Mouse (Mus musculus): ENCODE data around the gene Skida1. TPM values are rescaled to one million over a fixed set of nuclear protein-coding genes. Genes with fewer than 3 reads are reported as not detected.

The Skida1 gene
- polyA plus RNA-seq, 1 experiment from 2014 or later = 0.15 TPM

GRCm38 (mm10) chr2:18071947-18072346, 23.1 kb upstream of the Skida1 start:
- no peaks in the 10 kb centered on the region for H3K9me3 ChIP-seq (ENCODE audit: low read length)
- DNase-seq (no peak), ATAC-seq (no peak)
- H3K27ac ChIP-seq (ENCODE audit: low read depth) = no peak overlapping the region
- no peak overlapping the region for H3K4me2 ChIP-seq (ENCODE audit: low read depth, low read length)
- H3K27me3 ChIP-seq (ENCODE audit: insufficient read depth, low read length) = no peaks in the 10 kb centered on the region
- no peak overlapping the region for H3K4me3 ChIP-seq (ENCODE audit: low read depth, low read length)
- H3K4me1 ChIP-seq (ENCODE audit: insufficient read depth) = peaks cover 8% of the 10 kb centered on the region
- peaks cover 39% of the 10 kb centered on the region for H3K36me3 ChIP-seq (replicated peaks; ENCODE audit: insufficient read depth, low read length)
- no peak overlapping the region for H3K9ac ChIP-seq (replicated peaks)
- WGBS (ENCODE audit: insufficient replicate concordance) = 75% methylated on average over 2 of the region's 2 CpGs
- TF ChIP-seq EP300 (IDR thresholded peaks at IDR 0.05; ENCODE audit: low read depth) (no peak), CTCF (IDR thresholded peaks at IDR 0.05; ENCODE audit: low read depth) (no peak)

GRCm38 (mm10) chr2:18068071-18068796, 19.4 kb upstream of the Skida1 start:
- Histone ChIP-seq H3K9me3 (ENCODE audit: low read length) (no peaks in the 10 kb centered on the region), H3K27me3 (ENCODE audit: insufficient read depth, low read length) (no peaks in the 10 kb centered on the region), H3K36me3 (replicated peaks; ENCODE audit: insufficient read depth, low read length) (peaks cover 15% of the 10 kb centered on the region), H3K4me3 (ENCODE audit: low read depth, low read length) (no peak overlapping the region), H3K4me1 (ENCODE audit: insufficient read depth) (peaks cover 8% of the 10 kb centered on the region), H3K27ac (ENCODE audit: low read depth) (peak overlapping the region; percentile 26; the same call in 1 of the 2 replicates), H3K9ac (replicated peaks) (no peak overlapping the region), H3K4me2 (ENCODE audit: low read depth, low read length) (no peak overlapping the region)
- ATAC-seq (no peak), DNase-seq (no peak)
- TF ChIP-seq EP300 (IDR thresholded peaks at IDR 0.05; ENCODE audit: low read depth) (no peak), CTCF (IDR thresholded peaks at IDR 0.05; ENCODE audit: low read depth) (no peak)
- 82% methylated on average over 4 of the region's 4 CpGs for WGBS (ENCODE audit: insufficient replicate concordance)

- Histone ChIP-seq H3K9me3 (ENCODE audit: low read length) (no peaks in the 10 kb centered on the region), H3K4me3 (ENCODE audit: low read depth, low read length) (no peak overlapping the region; the same call in 1 of the 2 replicates), H3K27me3 (ENCODE audit: insufficient read depth, low read length) (no peaks in the 10 kb centered on the region), H3K9ac (replicated peaks) (no peak overlapping the region; the same call in 1 of the 2 replicates), H3K4me1 (ENCODE audit: insufficient read depth) (peaks cover 8% of the 10 kb centered on the region), H3K36me3 (replicated peaks; ENCODE audit: insufficient read depth, low read length) (peaks cover 8% of the 10 kb centered on the region), H3K27ac (ENCODE audit: low read depth) (no peak overlapping the region), H3K4me2 (ENCODE audit: low read depth, low read length) (peak overlapping the region; percentile 79; the same call in 1 of the 2 replicates)
- DNase-seq (no peak), ATAC-seq (no peak)
- TF ChIP-seq EP300 (IDR thresholded peaks at IDR 0.05; ENCODE audit: low read depth) (no peak), CTCF (IDR thresholded peaks at IDR 0.05; ENCODE audit: low read depth) (no peak)
These were observed 17.6 kb upstream of the Skida1 start for GRCm38 (mm10) chr2:18066436-18066835.

- 8% methylated on average over 6 of the region's 6 CpGs for WGBS (ENCODE audit: insufficient replicate concordance)
- peak overlapping the region; percentile 79 for H3K4me2 ChIP-seq (ENCODE audit: low read depth, low read length)
- DNase-seq (no peak), ATAC-seq (no peak)
- H3K9me3 ChIP-seq (ENCODE audit: low read length) = no peaks in the 10 kb centered on the region
- H3K27me3 ChIP-seq (ENCODE audit: insufficient read depth, low read length) = no peaks in the 10 kb centered on the region
- H3K4me1 ChIP-seq (ENCODE audit: insufficient read depth) = peaks cover 8% of the 10 kb centered on the region
- H3K27ac ChIP-seq (ENCODE audit: low read depth) = peak overlapping the region; percentile 99
- peak overlapping the region; percentile 76 for H3K4me3 ChIP-seq (ENCODE audit: low read depth, low read length)
- H3K9ac ChIP-seq (replicated peaks) = peak overlapping the region; percentile 98
- H3K36me3 ChIP-seq (replicated peaks; ENCODE audit: insufficient read depth, low read length) = peaks cover 8% of the 10 kb centered on the region
- TF ChIP-seq CTCF (IDR thresholded peaks at IDR 0.05; ENCODE audit: low read depth) (no peak), EP300 (IDR thresholded peaks at IDR 0.05; ENCODE audit: low read depth) (no peak)
These were observed 16.8 kb upstream of the Skida1 start for GRCm38 (mm10) chr2:18065708-18066030.

GRCm38 (mm10) chr2:18064941-18065707, 16.3 kb upstream of the Skida1 start:
- Histone ChIP-seq H3K4me3 (ENCODE audit: low read depth, low read length) (peak overlapping the region; percentile 76), H3K9ac (replicated peaks) (peak overlapping the region; percentile 98), H3K27me3 (ENCODE audit: insufficient read depth, low read length) (no peaks in the 10 kb centered on the region), H3K4me2 (ENCODE audit: low read depth, low read length) (peak overlapping the region; percentile 79), H3K27ac (ENCODE audit: low read depth) (peak overlapping the region; percentile 99), H3K4me1 (ENCODE audit: insufficient read depth) (peaks cover 8% of the 10 kb centered on the region), H3K9me3 (ENCODE audit: low read length) (no peaks in the 10 kb centered on the region), H3K36me3 (replicated peaks; ENCODE audit: insufficient read depth, low read length) (peaks cover 8% of the 10 kb centered on the region)
- DNase-seq = peak; percentile 89
- TF ChIP-seq CTCF (IDR thresholded peaks at IDR 0.05; ENCODE audit: low read depth) = no peak
- no peak; the same call in 1 of the 2 replicates for TF ChIP-seq EP300 (IDR thresholded peaks at IDR 0.05; ENCODE audit: low read depth)
- peak; percentile 62 for ATAC-seq
- under 1% methylated on average over 53 of the region's 85 CpGs for WGBS (ENCODE audit: insufficient replicate concordance)

GRCm38 (mm10) chr2:18064356-18064858, 15.6 kb upstream of the Skida1 start:
- Histone ChIP-seq H3K27me3 (ENCODE audit: insufficient read depth, low read length) (no peaks in the 10 kb centered on the region), H3K9me3 (ENCODE audit: low read length) (no peaks in the 10 kb centered on the region), H3K4me2 (ENCODE audit: low read depth, low read length) (peak overlapping the region; percentile 79), H3K27ac (ENCODE audit: low read depth) (peak overlapping the region; percentile 99), H3K4me1 (ENCODE audit: insufficient read depth) (peaks cover 8% of the 10 kb centered on the region), H3K9ac (replicated peaks) (peak overlapping the region; percentile 98), H3K4me3 (ENCODE audit: low read depth, low read length) (peak overlapping the region; percentile 76), H3K36me3 (replicated peaks; ENCODE audit: insufficient read depth, low read length) (peaks cover 8% of the 10 kb centered on the region)
- TF ChIP-seq CTCF (IDR thresholded peaks at IDR 0.05; ENCODE audit: low read depth) (no peak), EP300 (IDR thresholded peaks at IDR 0.05; ENCODE audit: low read depth) (no peak)
- DNase-seq = peak; percentile 92
- WGBS (ENCODE audit: insufficient replicate concordance) = 0% methylated on average over 38 of the region's 58 CpGs
- peak; percentile 91 for ATAC-seq

All from liver, postnatal 0 days (tissue).